ENCODE assay signal across 11 mouse cellular contexts in genomic region chr5:64478599-64479214, GRCm38 (mm10).
DNase-seq lines count a peak whose midpoint lies in the region; ATAC-seq and TF ChIP-seq lines count a peak whose summit lies in the region.
"Had no signal": no experiment of that assay in that cellular context is flagged by ENCODE, and none has a peak within 500 bp of the region (broad histone marks: within the 10 kb centered on the region; RNA-seq: fewer than 3 reads in every experiment).

No protein-coding gene starts in this region.

- ATAC-seq in kidney, embryonic 15.5 days (replicated peaks; ENCODE audit: low FRiP score): no peak

- H3K4me1 ChIP-seq in kidney, embryonic 15.5 days: peaks cover 8% of the 10 kb centered on the region
- no peaks in the 10 kb centered on the region; the same call in none of the 2 replicates for H3K4me1 ChIP-seq in embryonic fibroblast, embryonic 13.5 days (ENCODE audit: control insufficient read depth, insufficient read depth, low read length)
- no peaks in the 10 kb centered on the region for H3K4me1 ChIP-seq in cerebellum, adult 2 months (ENCODE audit: control insufficient read depth, insufficient read depth, low read length)
- H3K4me1 ChIP-seq: limb, embryonic 13.5 days had no signal

- H3K4me3 ChIP-seq in kidney, embryonic 15.5 days (replicated peaks): no peak overlapping the region
- H3K4me3 ChIP-seq in embryonic fibroblast, embryonic 13.5 days (ENCODE audit: insufficient read depth, low read length): no peak overlapping the region
- H3K4me3 ChIP-seq in cerebellum, adult 2 months (replicated peaks; ENCODE audit: insufficient read depth, low read depth, low read length): no peak overlapping the region
- H3K4me3 ChIP-seq: erythroblast, embryonic 14.5 days; limb, embryonic 13.5 days had no signal

- 52% methylated on average over 10 of the region's 10 CpGs for WGBS in kidney, embryonic 15.5 days
- WGBS in cerebellum, adult 2 months: 28% methylated on average over 10 of the region's 10 CpGs

- no peak for TF ChIP-seq CTCF in embryonic fibroblast, embryonic 13.5 days (IDR thresholded peaks at IDR 0.05; ENCODE audit: borderline replicate concordance, insufficient read depth, low read length)
- TF ChIP-seq CTCF in cerebellum, adult 2 months (IDR thresholded peaks at IDR 0.05; ENCODE audit: borderline replicate concordance, insufficient read depth, low read depth, low read length): no peak

- no peaks in the 10 kb centered on the region for H3K27me3 ChIP-seq in kidney, embryonic 15.5 days
- H3K27me3 ChIP-seq in cerebellum, adult 2 months (ENCODE audit: control insufficient read depth, insufficient read depth, low read length): no peaks in the 10 kb centered on the region
- H3K27me3 ChIP-seq: limb, embryonic 13.5 days had no signal

- no peak for DNase-seq in kidney, adult 11 months
- DNase-seq in A20 (ENCODE audit: low read depth, low spot score): peak; percentile 18
- peak; percentile 73 for DNase-seq in CD4-positive, CD25-positive, alpha-beta regulatory T cell, adult 2 months (ENCODE audit: low read depth, low spot score)
- DNase-seq in c-Kit-positive CD71-positive TER-119-positive erythroid progenitor cells, embryonic 14.5 days (ENCODE audit: low spot score): no peak
- no peak for DNase-seq in cerebellum, adult 2 months
- DNase-seq in cerebellum, adult 9-11 months: no peak
- DNase-seq: lung, postnatal 4 days had no signal

- H3K27ac ChIP-seq in kidney, embryonic 15.5 days: peak overlapping the region; percentile 63
- H3K27ac ChIP-seq in embryonic fibroblast, embryonic 13.5 days (ENCODE audit: insufficient read depth, low read length): peak overlapping the region; percentile 49
- H3K27ac ChIP-seq in cerebellum, adult 2 months (ENCODE audit: insufficient read depth, low read length): no peak overlapping the region
- H3K27ac ChIP-seq: limb, embryonic 13.5 days had no signal

- no peak overlapping the region for H3K9ac ChIP-seq in kidney, embryonic 15.5 days
- H3K9ac ChIP-seq: limb, embryonic 13.5 days had no signal

- no peaks in the 10 kb centered on the region for H3K36me3 ChIP-seq in kidney, embryonic 15.5 days
- H3K36me3 ChIP-seq: limb, embryonic 13.5 days had no signal

- peak overlapping the region; percentile 34; the same call in 1 of the 2 replicates for H3K4me2 ChIP-seq in kidney, embryonic 15.5 days
- H3K4me2 ChIP-seq: limb, embryonic 13.5 days had no signal

- no peaks in the 10 kb centered on the region for H3K9me3 ChIP-seq in kidney, embryonic 15.5 days (replicated peaks)

- TF ChIP-seq POLR2A in embryonic fibroblast, embryonic 13.5 days (IDR thresholded peaks at IDR 0.05; ENCODE audit: low read depth, low read length): no peak
- no peak for TF ChIP-seq POLR2A in cerebellum, adult 2 months (IDR thresholded peaks at IDR 0.05; ENCODE audit: borderline replicate concordance, insufficient read depth, low read length)

Comparison
In these comparisons a context has a peak if more than half of its experiments do, and no peak if none do; other contexts are left out.
1. DNase-seq: peak in A20 (single experiment) and CD4-positive, CD25-positive, alpha-beta regulatory T cell, adult 2 months (single experiment); none in kidney, adult 11 months (single experiment), c-Kit-positive CD71-positive TER-119-positive erythroid progenitor cells, embryonic 14.5 days (single experiment), cerebellum, adult 2 months (0 of 2) and cerebellum, adult 9-11 months (single experiment).